Mouse (Mus musculus): ENCODE results near the gene Peg3. TPM values are rescaled to one million over a fixed set of nuclear protein-coding genes. Genes with fewer than 3 reads are reported as not detected.

Gene Peg3
- total and polyA plus RNA-seq, 3 experiments, result not detected

DNA sequence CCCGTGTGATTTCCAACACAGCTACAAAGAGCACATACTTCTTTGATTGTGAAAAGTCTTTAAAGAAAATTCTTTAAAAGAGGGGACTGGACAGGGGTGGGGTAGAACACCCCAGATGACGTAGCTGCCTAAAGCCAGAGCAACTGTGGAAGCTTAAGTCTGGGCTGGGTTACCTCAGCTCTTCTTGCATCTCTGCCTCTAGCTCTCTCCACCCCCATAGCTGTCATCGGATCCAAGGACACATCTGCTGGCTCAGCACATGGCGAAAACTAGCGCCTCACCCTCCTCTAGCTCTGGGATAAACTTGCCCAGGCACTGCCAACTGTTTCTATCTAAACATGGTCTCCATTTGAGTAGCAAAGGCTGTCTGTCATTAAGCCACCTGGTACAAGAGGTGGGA, 35.0 kb upstream of the Peg3 start:
- H3K4me3 ChIP-seq (replicated peaks in 1 of 3; ENCODE audit: low read depth in 2 of 3, low read length in 2 of 3, poor library complexity in 1 of 3), result no peak overlapping the region
- H3K79me2 ChIP-seq (replicated peaks; ENCODE audit: control insufficient read depth, extremely low read depth, insufficient read depth, poor library complexity, severe bottlenecking), result no peaks in the 10 kb centered on the region
- H3K4me2 ChIP-seq (ENCODE audit: insufficient read depth, low read depth, poor library complexity, severe bottlenecking), result no peak overlapping the region
- no peaks in the 10 kb centered on the region for H3K27me3 ChIP-seq (replicated peaks)
- no peak overlapping the region for H3K27ac ChIP-seq (ENCODE audit: insufficient read depth, low read depth)
- no peak for DNase-seq (ENCODE audit: extremely low read depth)
- dilution Hi-C loops (cut with MboI; ENCODE audit: extremely low pct_ligation_motif_present, extremely low pct_unique_long_range_greater_than_20kb, low sequenced_read_pairs) (no loop called here), in situ Hi-C loops (cut with MboI; ENCODE audit: low pct_ligation_motif_present, low pct_unique_long_range_greater_than_20kb, low sequenced_read_pairs) (no loop called here)
- TF ChIP-seq ZKSCAN1 (IDR thresholded peaks at IDR 0.05; ENCODE audit: borderline replicate concordance, low read depth, low read length) (no peak), NELFE (IDR thresholded peaks at IDR 0.05; ENCODE audit: low read depth, low read length) (no peak), SIN3A (IDR thresholded peaks at IDR 0.05; ENCODE audit: low read length) (no peak), USF1 (IDR thresholded peaks at IDR 0.05; ENCODE audit: low read depth, low read length) (no peak), ZMIZ1 (IDR thresholded peaks at IDR 0.05; ENCODE audit: low read depth, low read length) (no peak), CHD1 (IDR thresholded peaks at IDR 0.05; ENCODE audit: low read depth, low read length) (no peak), ETS1 (conservative IDR thresholded peaks at IDR 0.05; ENCODE audit: low read depth, low read length) (no peak), NRF1 (IDR thresholded peaks at IDR 0.05; ENCODE audit: low read depth, low read length) (no peak), TBP (conservative IDR thresholded peaks at IDR 0.05; ENCODE audit: low read depth, low read length) (no peak), MEF2A (IDR thresholded peaks at IDR 0.05; ENCODE audit: borderline replicate concordance, low read depth, low read length) (no peak)
- H3K9me3 ChIP-seq (replicated peaks; ENCODE audit: low read length), result peaks cover 63% of the 10 kb centered on the region
- H3K36me3 ChIP-seq (replicated peaks in 1 of 2; ENCODE audit: control insufficient read depth in 1 of 2, insufficient read depth in 1 of 2, low read length in 1 of 2), result no peaks in the 10 kb centered on the region
- H3K4me1 ChIP-seq (ENCODE audit: control insufficient read depth in 1 of 2, insufficient read depth in 2 of 2), result no peaks in the 10 kb centered on the region
- no peak overlapping the region for H3K9ac ChIP-seq (ENCODE audit: insufficient read depth, low read depth)

DNA sequence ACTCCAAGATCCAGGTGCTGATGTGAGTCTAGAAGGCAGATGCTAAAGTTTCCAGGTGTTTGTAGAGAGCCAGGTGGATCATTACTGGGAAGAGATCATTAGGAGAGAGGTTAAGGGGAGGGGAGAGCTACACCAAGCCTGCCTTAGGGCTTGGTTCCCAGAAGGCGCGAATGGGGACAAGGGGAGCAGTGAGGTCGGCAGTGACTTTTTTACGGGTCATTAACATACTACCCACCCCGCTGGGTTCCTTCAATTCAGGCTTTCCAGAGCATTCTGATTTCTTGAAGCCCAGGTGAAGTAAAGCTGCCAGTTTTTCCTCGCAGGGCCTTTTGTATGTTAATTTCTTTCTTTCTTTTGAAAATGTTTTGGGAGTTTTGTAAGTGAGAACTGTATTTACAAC, 29.9 kb upstream of the Peg3 start:
- no peak for DNase-seq (ENCODE audit: extremely low read depth)
- H3K79me2 ChIP-seq (replicated peaks; ENCODE audit: control insufficient read depth, extremely low read depth, insufficient read depth, poor library complexity, severe bottlenecking), result no peaks in the 10 kb centered on the region
- in situ Hi-C loops (cut with MboI; ENCODE audit: low pct_ligation_motif_present, low pct_unique_long_range_greater_than_20kb, low sequenced_read_pairs) (no loop called here), dilution Hi-C loops (cut with MboI; ENCODE audit: extremely low pct_ligation_motif_present, extremely low pct_unique_long_range_greater_than_20kb, low sequenced_read_pairs) (no loop called here)
- H3K27me3 ChIP-seq (replicated peaks), result no peaks in the 10 kb centered on the region
- no peaks in the 10 kb centered on the region for H3K4me1 ChIP-seq (ENCODE audit: control insufficient read depth in 1 of 2, insufficient read depth in 2 of 2)
- H3K27ac ChIP-seq (ENCODE audit: insufficient read depth, low read depth), result no peak overlapping the region
- peaks cover 66% of the 10 kb centered on the region for H3K9me3 ChIP-seq (replicated peaks; ENCODE audit: low read length)
- no peak overlapping the region for H3K4me3 ChIP-seq (replicated peaks in 1 of 3; ENCODE audit: low read depth in 2 of 3, low read length in 2 of 3, poor library complexity in 1 of 3)
- H3K9ac ChIP-seq (ENCODE audit: insufficient read depth, low read depth), result no peak overlapping the region
- no peak for TF ChIP-seq ZC3H11A (IDR thresholded peaks at IDR 0.05; ENCODE audit: low read depth, low read length)
- TF ChIP-seq CHD2 (IDR thresholded peaks at IDR 0.05; ENCODE audit: low read length), result no peak
- no peak for TF ChIP-seq IRF4 (IDR thresholded peaks at IDR 0.05; ENCODE audit: low read depth, low read length)
- no peak for TF ChIP-seq JUN (IDR thresholded peaks at IDR 0.05; ENCODE audit: insufficient read depth, low read depth, low read length)
- no peak for TF ChIP-seq E2F4 (IDR thresholded peaks at IDR 0.05; ENCODE audit: insufficient replicate concordance, low read depth, low read length)
- TF ChIP-seq PAX5 (IDR thresholded peaks at IDR 0.05; ENCODE audit: low read length), result no peak
- TF ChIP-seq UBTF (IDR thresholded peaks at IDR 0.05; ENCODE audit: low read depth, low read length), result no peak
- TF ChIP-seq TCF12 (IDR thresholded peaks at IDR 0.05; ENCODE audit: low read depth, low read length), result no peak
- TF ChIP-seq HCFC1 (IDR thresholded peaks at IDR 0.05; ENCODE audit: low read depth, low read length), result no peak
- TF ChIP-seq RAD21 (IDR thresholded peaks at IDR 0.05; ENCODE audit: low read depth, low read length), result no peak
- TF ChIP-seq MEF2A (IDR thresholded peaks at IDR 0.05; ENCODE audit: borderline replicate concordance, low read depth, low read length), result no peak
- no peak for TF ChIP-seq RCOR1 (conservative IDR thresholded peaks at IDR 0.05; ENCODE audit: low read depth, low read length)
- H3K36me3 ChIP-seq (replicated peaks in 1 of 2; ENCODE audit: control insufficient read depth in 1 of 2, insufficient read depth in 1 of 2, low read length in 1 of 2), result no peaks in the 10 kb centered on the region
- no peak overlapping the region for H3K4me2 ChIP-seq (ENCODE audit: insufficient read depth, low read depth, poor library complexity, severe bottlenecking)

All from CH12.LX (cell line).